Mouse (Mus musculus) layer of hippocampus, postnatal 36 days (tissue): ENCODE measurements around the gene Chchd5. TPM values are rescaled to one million over a fixed set of nuclear protein-coding genes. Genes with fewer than 3 reads are reported as not detected.

Experiments
- DNase-seq, 2 experiments: peaks; one replicate each; pipeline ENCODE4 v3.0.0; 2022
- total RNA-seq, 2 experiments: library from RNA; stranded (reverse); gene quantifications; 2 replicates each; pipeline ENCODE4 v1.2.3; 2021

Gene Chchd5
- 10 to 100 TPM; 10.8 to 12.4 TPM for total RNA-seq

DNA sequence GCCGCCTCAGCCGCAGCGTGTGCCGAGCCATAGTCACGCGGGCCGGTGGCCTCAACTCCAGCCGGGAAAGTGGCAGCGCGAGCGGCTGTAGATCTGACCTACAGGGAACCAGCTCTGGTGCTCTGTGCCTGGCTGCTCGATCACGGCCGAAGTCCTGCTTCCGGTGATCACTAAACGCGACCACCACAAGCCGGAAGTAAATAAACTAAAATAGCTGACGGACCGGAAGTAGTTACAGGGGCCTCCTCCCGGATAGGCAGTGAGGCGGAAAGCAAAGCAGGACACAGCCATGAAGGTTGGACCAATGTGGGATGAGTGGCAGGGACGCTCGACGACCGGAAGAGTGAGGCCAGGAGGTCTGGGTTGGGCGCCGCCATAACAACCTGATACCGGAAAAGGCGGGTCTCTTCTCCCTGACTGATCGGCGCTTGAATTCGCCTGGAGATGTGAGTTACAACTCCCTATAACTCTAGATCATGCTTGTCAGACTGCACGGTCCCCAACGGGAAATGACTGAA, at the start of gene Chchd5:
Chchd5 (plus strand) TSS at position 289 of the 518 bp plus-strand sequence.
- DNase-seq, result peak; percentile 91 to 95

DNA sequence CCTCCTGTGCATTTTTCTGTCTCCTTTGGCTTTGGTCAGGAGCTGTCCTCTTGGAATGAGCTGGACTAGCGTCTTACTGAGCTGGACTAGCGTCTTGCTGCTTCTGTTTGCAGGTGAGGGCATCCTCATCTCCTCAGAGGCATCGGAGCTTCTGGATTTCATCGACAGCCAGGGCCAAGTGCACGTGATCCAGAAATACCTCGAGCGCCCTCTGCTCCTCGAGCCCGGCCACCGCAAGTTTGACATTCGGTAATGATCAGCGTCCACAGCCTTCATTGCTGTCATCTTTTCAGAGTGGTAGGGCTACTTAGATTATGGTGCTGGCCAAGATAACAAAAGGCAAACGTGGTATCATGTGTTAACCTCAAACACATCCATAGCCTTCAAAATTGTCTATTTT, 48.4 kb upstream of the Chchd5 start:
- DNase-seq, result no peak

DNA sequence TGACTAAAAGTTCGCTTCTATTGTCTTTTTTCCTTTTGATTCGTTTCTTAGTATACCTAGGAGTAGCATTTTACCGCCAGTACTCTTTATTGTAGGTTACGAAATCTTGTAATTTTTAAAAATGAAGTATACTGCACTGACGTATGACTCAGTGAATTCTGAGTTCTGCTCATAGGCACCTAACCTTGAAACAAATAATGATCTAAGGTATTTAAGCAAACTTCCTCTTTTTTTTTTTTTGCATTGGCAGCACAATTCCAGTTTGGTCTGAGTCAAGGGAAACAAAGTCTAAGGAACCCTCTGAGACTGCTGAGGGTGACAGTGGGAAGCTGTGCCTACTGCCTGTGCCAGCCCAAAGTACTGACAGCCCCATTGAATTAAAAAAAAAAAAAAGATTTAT, 46.0 kb upstream of the Chchd5 start:
- no peak for DNase-seq

DNA sequence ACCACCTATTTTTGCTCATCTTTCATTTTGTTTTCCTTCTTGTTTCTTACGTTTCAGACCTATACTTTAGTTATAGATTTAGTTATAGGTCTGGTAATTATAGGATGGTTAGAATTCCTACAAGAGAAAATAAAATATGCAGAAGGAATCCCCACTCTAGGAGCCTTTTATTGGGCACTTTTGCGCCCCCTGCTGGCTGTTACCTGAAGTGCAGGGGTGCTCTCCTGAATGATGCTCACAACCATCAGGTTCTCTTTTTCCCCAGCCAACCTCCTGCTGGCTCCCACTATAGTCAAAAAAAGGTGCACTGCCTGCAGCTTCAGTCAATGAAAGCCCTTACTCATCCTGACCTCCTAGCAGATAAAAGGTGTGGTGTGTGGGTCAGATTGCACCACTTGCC, 44.5 kb upstream of the Chchd5 start:
- DNase-seq, result no peak

DNA sequence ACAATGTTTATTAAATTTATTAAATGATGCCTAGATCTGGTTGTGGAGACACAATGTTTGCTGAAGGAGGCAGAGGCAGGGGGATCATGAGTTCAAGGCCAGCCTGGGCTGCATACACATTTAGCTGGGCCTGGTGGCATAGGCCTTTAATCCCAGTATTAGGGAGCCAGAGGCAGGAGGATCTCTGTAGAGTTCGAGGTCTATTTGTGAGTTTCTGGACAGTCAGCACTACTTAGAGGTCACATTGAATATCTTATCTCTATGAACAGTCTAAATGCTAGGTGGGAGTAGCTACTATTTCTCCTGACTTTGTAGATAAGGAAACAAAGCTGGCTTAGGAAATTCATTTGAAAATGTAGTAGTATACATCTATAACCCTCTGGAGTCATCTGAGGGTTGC, 42.0 kb upstream of the Chchd5 start:
- no peak for DNase-seq

DNA sequence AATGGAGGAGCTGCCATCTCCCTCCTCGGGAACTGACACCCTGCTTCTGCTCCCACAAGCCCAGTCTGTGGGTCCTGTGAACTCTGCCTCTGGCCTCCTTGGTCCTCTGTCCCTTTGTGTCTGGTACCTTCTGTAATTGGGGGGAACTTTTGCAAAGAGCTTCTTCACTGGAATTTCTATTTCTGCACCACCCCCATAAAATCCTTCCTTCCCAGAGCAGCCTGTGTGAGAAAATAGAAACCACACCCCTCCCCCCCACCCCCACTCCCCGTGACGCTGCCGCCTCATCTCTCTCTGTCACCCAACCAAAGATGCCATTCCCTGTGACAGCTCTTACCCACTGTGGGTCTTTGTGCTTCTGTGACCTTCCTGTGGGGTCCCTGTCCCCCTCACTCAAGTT, 39.1 kb upstream of the Chchd5 start:
- no peak for DNase-seq

DNA sequence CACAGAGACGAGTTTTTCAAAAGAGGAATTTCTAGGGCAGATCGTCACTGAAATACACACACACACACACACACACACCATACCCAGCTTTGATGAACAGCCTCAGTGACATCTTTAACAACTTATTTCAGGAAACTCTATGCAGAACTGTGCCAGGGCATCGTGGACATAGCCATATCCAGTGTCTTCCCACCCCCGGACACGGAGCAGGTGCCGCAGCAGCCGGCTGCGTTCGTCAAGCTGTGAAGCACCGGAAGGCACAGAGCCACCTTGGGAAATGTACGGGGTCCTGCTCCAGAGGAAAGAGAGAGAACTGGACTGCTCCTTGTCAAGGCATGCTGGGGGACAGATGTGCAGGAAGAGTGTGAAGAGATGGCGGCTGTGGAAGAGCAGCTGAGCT, 36.7 kb upstream of the Chchd5 start:
- DNase-seq, result no peak

DNA sequence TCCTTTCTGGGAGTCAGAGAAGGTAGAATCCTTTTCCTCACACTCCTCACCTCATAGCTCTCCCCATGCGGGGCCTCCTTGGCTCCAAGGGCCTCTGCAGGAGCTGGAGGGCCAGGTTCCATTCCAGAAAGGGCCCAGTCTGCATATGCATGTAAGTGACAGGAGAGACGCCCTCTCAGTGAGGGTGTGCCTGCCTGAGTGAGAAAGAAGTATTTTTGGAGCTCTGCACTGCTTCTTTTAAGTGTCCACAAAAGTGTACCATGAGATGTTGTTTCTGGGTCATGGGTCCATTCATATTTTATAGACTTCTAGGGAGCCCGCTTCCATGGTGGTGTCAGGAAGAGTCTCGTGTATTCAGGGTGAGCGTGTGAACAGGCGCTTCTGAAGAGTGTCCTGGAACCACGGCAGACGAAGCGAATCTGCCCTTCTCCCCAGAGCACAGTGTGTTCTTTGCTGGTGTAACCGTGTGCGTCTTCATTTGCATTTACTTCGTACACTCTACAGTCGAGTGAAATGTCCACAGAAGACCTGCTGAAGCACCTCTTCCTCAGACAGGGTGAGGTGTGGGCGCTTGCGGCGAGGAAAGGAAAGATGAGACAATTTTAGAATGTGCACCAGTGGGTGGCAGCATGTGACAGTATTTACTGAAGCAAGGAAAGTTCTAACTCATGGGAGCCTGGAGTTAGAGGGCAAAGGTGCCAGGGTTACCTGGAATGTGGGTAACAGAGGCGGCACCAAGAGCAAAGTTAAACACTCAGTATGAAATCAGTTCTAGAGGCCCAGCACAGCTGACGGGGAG, 35.4 kb upstream of the Chchd5 start:
- no peak for DNase-seq

DNA sequence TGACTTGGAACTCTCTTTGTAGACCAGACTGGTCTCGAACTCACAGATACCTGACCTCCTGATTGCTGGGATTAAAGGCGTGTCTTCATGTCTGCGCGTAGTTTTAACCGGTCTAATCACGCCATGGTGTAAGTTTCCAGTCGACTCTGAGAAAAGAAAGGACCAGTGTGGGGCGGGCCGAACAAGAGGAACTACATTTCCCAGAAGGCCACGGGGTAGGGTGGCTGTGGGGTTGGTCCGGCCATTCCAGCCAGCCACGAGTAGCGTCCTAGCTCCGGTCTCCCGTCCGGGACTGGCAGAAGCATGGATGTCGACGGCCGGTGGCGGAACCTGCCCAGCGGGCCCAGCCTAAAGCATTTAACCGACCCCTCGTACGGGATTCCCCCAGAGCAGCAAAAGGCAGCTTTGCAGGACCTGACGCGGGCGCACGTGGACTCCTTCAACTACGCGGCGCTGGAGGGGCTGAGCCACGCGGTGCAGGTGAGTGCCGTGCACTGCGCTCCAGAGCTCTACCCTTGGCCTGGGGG, 28.7 kb upstream of the Chchd5 start, which contains the start of gene Polr1b:
Polr1b (plus strand) TSS at position 212 of the 527 bp plus-strand sequence.
- DNase-seq, result peak; percentile 91 to 92

DNA sequence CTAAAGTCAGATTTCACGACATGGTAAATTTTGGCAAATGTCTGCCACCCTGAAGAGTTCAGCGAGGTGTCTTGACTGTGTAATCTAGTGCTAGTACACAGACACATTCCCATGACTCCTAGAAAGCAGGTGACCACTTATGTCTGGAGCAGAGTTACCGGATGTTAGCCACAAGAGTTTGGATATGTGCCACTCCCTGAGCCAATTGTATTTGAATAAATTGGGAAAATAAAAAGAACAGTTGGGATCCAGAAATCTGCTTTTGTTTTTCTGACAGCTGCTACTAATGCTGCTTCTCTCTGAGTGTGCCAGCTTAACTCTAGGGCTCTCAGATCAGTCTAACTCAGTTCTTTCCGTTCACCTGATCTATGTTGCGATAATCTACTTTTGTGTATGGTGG, 16.6 kb upstream of the Chchd5 start:
- DNase-seq, result no peak

DNA sequence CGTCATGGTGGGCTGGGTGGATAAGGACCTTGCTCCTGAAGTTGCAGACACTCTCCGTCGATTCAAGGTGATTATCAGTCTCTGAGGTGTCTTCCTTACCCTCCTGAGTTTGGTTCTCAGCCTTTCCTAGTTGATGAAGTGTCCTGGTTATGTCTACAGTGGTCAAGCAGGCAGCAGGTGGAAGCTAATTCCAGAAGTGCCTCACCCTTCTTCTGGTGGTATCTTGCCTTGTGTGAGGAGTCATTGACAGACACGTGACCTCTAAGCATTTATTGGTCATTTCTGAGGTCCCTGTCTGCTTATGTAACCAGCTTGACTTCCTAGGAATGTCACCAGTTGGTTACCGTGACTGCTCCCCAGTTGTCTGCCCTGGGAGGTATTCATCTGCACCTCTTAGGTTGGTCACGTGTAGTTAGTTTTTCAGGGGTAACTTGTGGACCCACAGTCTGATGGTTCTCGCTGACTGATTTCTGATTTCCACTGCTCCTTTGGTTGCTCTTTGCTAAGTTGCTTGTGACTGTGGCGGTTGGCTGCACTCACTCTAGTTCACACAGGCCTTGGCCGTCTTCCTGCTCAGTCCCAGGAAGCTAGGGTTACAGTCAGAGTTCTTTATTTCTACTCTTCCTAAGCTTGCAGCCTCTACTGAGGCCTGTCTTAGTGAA, 13.7 kb upstream of the Chchd5 start:
- no peak for DNase-seq

DNA sequence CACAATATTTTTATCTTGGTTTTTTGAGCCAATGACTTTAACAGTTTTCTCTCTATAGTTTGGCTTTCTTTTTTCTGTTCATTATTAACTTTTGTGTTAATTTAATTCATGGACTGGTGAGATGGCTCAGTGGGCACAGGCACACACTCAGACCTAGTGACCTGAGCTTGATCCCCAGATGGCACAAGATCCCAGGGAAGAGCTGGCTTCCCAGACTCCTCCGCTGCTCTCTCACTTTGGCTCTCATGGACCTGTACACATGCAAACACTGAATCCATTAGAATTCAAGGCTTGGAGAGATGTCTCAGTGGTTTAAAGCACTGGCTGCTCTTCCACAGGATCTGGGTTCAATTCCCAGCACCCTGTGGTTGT, 13.1 kb upstream of the Chchd5 start:
- DNase-seq, result no peak

DNA sequence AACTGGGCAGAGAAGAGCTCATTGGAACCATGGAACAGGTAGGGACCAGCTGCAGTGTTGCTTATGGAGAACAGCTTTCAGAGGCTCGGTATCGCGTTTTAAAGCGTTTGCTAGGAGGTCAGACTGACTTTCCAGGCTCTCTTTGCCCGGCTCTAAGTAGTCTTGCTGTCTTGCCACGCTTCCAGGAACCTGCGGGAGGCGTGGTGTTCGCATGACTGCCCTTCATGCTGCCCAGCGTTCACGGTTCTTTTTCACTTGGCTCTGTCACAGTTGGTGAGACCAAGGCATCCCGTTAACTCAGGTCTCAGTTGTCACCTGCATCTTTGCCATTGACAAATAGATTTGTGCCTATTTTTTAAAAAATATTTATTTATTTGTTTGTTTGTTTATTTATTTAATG, 11.4 kb upstream of the Chchd5 start:
- no peak for DNase-seq

DNA sequence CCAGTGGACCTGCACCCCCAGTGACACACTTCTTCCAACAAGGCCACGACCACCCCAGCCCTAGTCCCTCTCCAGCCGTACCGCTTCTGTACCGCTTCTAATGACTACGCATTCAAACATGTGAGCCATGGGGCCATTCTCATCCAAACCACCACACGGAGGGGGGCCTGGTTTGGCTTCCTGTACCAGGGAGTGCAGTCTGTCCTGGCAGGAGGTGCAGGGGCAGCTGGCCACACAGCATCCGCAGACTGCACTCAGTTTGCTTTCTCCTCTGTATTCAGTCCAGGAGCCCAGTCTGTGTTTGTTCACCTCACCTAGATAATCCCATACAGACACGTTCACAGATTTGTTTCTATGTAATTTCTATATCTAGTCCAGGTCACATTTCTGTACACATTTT, 7.5 kb upstream of the Chchd5 start:
- DNase-seq, result no peak

DNA sequence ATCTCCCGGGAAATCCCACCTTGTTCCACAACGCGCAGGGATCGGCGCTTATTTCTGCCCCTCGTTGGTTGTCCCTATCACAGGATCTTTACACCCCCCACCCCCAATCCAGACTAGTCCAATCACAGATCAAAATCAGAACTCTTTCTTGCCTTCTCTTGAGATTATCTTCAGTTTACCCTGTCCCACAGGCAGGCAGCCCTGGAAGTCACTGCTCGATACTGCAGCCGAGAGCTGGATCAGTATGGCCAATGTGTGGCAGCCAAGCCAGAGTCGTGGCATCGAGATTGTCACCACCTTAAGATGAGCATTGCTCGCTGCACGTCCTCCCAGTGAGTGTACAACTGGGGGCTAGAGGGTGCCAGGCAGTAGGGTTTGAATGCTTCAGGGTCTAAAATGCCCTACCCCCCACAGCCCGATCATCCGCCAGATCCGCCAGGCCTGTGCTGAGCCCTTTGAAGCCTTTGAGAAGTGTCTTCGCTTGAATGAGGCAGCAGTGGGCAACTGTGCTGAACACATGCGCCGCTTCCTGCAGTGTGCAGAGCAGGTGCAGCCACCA, 566 bp downstream of the Chchd5 start:
- no peak for DNase-seq

DNA sequence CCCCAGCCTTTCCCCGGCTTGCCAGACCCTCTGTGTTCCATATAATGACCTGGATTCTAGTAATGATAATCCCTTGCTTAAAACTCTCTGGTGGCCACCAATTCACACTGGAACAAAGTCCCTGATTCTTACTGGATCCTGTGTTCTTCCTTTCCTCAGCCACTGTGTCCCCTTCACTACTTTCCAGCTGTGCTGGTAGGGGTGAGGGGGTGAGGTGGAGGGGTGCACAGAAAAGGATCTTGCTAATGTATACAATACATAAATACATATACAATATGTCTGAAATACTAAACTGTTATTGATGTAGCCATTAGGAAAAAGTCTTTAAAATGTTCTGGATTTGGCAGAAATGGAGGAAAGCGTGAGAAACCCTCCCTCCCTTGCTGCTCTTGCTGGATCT, 1.3 kb downstream of the Chchd5 start:
- no peak for DNase-seq

DNA sequence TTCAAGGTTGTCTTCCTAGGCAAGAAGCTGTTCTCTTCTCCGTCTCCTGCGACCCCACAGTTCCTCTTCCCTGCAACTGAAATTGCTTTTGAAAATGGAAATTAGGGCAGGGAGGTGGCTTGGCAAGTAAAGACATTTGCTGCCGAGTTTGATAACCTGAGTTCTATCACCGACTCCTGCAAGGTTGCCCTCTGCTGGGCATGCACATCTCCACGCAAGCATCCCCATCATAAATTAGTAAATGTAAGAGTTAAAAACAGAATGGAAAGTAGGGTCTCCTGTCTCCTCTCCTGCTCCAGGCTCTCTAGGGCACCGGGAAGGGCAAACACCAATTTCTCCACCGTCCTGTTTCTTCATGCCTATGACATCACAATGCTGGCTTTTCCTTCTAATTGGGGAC, 2.7 kb downstream of the Chchd5 start:
- DNase-seq, result no peak

DNA sequence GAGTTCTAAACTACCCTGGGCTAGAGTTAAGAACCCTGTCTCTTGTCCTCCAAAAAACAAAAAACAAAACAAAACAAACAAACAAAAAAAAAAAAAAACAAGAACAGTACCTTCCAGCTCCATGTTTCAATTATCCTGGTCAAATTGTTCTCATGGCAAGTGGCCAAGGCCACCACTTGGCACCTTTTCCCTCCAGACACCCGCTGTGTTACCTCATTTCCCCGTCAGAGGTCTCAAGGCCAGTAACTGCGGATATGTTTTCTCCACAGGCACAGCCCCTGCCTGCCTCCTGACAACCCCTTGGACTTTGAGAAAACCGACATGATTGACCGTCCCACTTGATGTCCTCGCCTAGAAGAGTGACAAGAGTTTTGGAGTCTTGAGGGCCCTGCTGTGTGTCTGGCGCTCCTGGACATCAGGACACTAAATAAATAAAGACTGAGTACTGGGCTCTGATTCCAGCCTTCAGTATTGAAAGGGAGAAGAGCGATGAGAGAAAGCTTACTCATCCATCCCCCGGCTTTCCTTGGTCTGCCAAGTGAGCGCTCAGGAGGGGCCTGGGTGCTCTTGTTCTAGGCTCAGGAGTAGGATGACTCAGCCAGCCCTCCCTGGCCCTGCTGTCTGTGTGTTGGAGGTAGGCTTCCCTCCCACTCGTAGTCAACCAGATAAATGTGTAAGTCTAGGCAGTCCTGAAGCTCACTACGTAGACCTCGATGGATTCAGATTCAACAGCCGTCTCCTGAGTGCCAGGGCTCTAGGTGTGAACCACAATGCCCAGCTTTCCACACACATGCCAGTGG, 3.7 kb downstream of the Chchd5 start:
- peak; percentile 37 to 39 for DNase-seq

DNA sequence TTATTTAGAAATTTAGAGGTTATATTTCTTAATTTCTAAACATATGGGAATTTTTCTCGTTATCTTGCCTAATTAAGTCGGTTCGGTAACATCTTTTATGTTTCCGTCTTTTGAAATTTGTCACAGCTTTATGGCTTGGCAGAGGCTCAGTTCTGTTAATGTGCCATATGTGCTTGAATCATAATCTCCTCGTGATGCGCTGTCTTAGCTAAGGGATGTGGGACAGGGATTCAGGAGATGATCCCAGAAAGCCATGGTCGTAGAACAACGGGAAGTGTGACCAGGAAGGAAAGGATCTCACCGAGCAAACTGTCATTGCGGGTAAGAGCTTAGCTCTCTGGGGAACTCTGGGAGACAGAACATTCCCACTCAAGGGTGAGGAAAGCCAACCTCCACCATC, 10.4 kb downstream of the Chchd5 start:
- DNase-seq, result peak in 1 of 2 experiments; percentile 39

DNA sequence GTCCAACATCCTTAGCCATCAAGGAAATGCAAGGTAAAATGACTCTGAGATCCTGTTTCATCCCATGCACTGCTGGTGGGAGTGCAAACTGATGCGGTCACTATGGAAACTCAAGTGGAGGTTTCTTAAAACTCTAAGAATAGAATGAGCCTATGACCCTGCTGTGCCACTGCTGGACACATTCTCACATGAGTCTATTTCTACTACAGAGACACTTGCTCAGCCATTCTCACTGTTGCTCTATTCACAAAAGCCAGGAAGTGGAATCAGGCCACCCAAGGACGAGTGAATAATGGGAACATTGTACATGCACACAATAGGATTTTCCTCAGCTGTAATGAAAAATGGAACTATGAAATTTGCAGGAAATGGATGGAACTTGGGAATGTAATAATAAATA, 19.3 kb downstream of the Chchd5 start:
- no peak for DNase-seq

DNA sequence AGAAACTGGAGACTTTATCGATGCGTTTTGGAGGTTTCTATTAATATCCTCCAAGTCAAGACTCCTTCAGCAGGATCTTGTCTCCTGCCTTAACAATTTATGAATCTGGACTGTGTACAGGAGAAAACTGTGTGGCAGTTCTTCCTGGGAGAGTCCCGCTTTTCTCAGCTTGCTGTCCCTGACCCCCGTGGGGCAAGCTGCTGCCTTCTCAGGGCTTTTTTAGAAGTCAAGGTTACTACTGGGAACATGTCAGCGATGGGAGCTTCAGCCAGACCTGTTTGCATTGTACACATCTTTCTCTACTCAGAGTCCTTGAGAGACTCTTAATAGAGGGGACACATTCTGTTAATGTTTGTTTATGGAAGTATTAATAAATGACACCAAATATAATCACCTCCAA, 20.9 kb downstream of the Chchd5 start:
- DNase-seq, result no peak

DNA sequence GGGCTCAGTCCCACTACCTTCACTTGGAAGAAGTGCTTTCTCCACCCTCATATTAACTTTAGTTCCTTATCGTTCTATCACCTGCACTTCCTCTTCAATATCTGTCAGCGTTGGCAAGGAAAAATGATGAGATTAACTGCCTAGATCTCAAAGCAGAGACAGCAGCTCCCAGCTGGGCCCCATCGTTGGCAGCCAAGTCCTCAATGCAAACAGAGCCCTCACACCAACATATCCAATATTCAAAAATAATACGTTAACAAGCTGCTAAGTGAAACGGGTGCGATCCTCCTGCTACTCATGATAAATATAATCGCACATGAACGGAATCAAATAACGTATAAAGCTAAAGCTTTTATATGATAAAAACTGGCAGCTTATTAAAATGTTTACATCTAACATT, 21.6 kb downstream of the Chchd5 start:
- DNase-seq, result no peak

DNA sequence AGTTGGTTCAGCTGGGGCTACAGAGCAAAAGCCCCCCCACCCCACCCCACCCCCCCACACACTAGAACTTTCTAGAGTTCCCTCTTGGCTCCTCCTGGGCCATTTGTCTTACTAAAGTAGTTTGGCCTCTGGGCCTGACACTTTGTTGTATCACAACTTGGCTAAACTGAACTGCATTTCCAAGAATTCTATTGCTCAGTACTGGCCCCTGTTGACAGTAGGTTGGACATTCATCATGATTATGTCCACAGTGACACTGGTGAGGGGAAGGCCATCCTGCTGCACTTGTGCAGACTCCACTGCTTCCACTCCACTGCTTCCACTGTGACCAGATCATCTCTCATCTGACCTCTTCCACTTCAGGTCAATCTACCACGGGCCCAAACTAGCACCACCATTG, 23.3 kb downstream of the Chchd5 start:
- DNase-seq, result no peak
